Mouse (Mus musculus) midbrain, embryonic 11.5 days (tissue): ENCODE data around the gene Cep112. TPM values are rescaled to one million over a fixed set of nuclear protein-coding genes. Genes with fewer than 3 reads are reported as not detected.
A peak's percentile ranks its signal among the peaks of the same experiment; 100 is the strongest.

Experiments used
- ATAC-seq: fragments of 200-750 bp; cut with Nextera tagmentation; 2 replicates; pipeline ENCODE4 v1.8.0; 2017; ENCODE audit warnings: moderate TSS enrichment, moderate library complexity; ENCODE audit not compliant: low FRiP score
- DNase-seq: peaks from one replicate; pipeline ENCODE4 v3.0.0; 2015; ENCODE audit warnings: low spot score; ENCODE audit errors: missing footprints
- H3K27ac ChIP-seq: fragments of 300-500 bp; sonication (generic); 2 replicates; pipeline ENCODE4 v1.5.1; 2014; ENCODE audit warnings: low read depth, low read length
- H3K27me3 ChIP-seq: fragments of 300-500 bp; sonication (generic); 2 replicates; pipeline ENCODE4 v1.6.1; 2014; ENCODE audit warnings: mild to moderate bottlenecking, low read length, moderate library complexity, mixed read lengths; ENCODE audit not compliant: control insufficient read depth, insufficient read depth
- H3K36me3 ChIP-seq: fragments of 300-500 bp; sonication (generic); 2 replicates; pipeline ENCODE4 v1.6.1; 2014; ENCODE audit warnings: mild to moderate bottlenecking, low read length, moderate library complexity, mixed read lengths; ENCODE audit not compliant: control insufficient read depth, insufficient read depth
- H3K4me1 ChIP-seq: fragments of 300-500 bp; sonication (generic); 2 replicates; pipeline ENCODE4 v1.6.1; 2014; ENCODE audit warnings: low read length; ENCODE audit not compliant: control insufficient read depth, insufficient read depth
- H3K4me2 ChIP-seq: fragments of 300-500 bp; sonication (generic); 2 replicates; pipeline ENCODE4 v1.6.1; 2014; ENCODE audit warnings: mild to moderate bottlenecking, moderate library complexity
- H3K4me3 ChIP-seq: fragments of 300-500 bp; sonication (generic); 2 replicates; pipeline ENCODE4 v1.5.1; 2014; ENCODE audit warnings: low read depth, low read length
- H3K9ac ChIP-seq: fragments of 300-500 bp; sonication (generic); 2 replicates; pipeline ENCODE4 v1.6.1; 2014; ENCODE audit warnings: low read length
- H3K9me3 ChIP-seq: fragments of 300-500 bp; sonication (generic); 2 replicates; pipeline ENCODE4 v1.6.1; 2016; ENCODE audit warnings: low read length; ENCODE audit not compliant: control insufficient read depth
- WGBS: fragments of 180-500 bp; shearing (Covaris S2); extraction: QIAGEN DNeasy Blood & Tissue Kit; methylation state at CpG from one replicate; pipeline ENCODE4 v1.1.7; 2014; 5-methylcytosine and 5-hydroxymethylcytosine counted together
- polyA plus RNA-seq: library from polyadenylated mRNA; unstranded; fragments of >200 nt; fragmentation: Nextera tagmentation; extraction: Ambion mirVana; gene quantifications from 2 replicates; pipeline ENCODE4 v1.2.1, GENCODE M21; 2014

Cep112 gene
- polyA plus RNA-seq, 1 experiment from 2014 or later: 21.3 TPM

- H3K36me3 ChIP-seq: no peaks in the 10 kb centered on the region
- H3K9me3 ChIP-seq: no peaks in the 10 kb centered on the region
- WGBS: 85% methylated on average over 4 of the region's 4 CpGs
- H3K9ac ChIP-seq: no peak overlapping the region
- no peak for DNase-seq
- H3K4me2 ChIP-seq: no peak overlapping the region
- no peak overlapping the region for H3K4me3 ChIP-seq
- H3K4me1 ChIP-seq: peaks cover 9% of the 10 kb centered on the region; the same call in 1 of the 2 replicates
- no peak overlapping the region for H3K27ac ChIP-seq
- no peak for ATAC-seq
- H3K27me3 ChIP-seq: no peaks in the 10 kb centered on the region; the same call in 1 of the 2 replicates
Measured at GRCm38 (mm10) chr11:108902303-108902702, 477.3 kb downstream of the Cep112 start.

GRCm38 (mm10) chr11:108906590-108907254, 481.7 kb downstream of the Cep112 start:
- WGBS: 81% methylated on average over 7 of the region's 7 CpGs

GRCm38 (mm10) chr11:108909396-108910195, 484.6 kb downstream of the Cep112 start:
- Histone ChIP-seq H3K36me3 (no peaks in the 10 kb centered on the region), H3K4me1 (peaks cover 6% of the 10 kb centered on the region; the same call in 1 of the 2 replicates), H3K27me3 (peaks cover 3% of the 10 kb centered on the region; the same call in 1 of the 2 replicates), H3K9me3 (no peaks in the 10 kb centered on the region; the same call in 1 of the 2 replicates), H3K4me3 (no peak overlapping the region), H3K4me2 (peak overlapping the region; percentile 6; the same call in 1 of the 2 replicates), H3K27ac (no peak overlapping the region), H3K9ac (no peak overlapping the region)
- ATAC-seq (no peak), DNase-seq (peak; percentile 86)
- 8% methylated on average over 24 of the region's 24 CpGs for WGBS

More at GRCm38 (mm10) chr11:108906590-108907254, 481.7 kb downstream of the Cep112 start:
- Histone ChIP-seq H3K4me3 (no peak overlapping the region), H3K9ac (no peak overlapping the region), H3K27me3 (peaks cover 3% of the 10 kb centered on the region; the same call in 1 of the 2 replicates), H3K36me3 (no peaks in the 10 kb centered on the region), H3K4me2 (no peak overlapping the region), H3K9me3 (no peaks in the 10 kb centered on the region), H3K27ac (no peak overlapping the region), H3K4me1 (peaks cover 6% of the 10 kb centered on the region; the same call in 1 of the 2 replicates)
- DNase-seq (no peak), ATAC-seq (no peak)

Other genes with a start within 250 kb of the Cep112 start
- gene Apoh, start 81.8 kb upstream of the Cep112 start, polyA plus RNA-seq: not detected in 2 replicates
- 3.3 and 4.5 TPM in 2 replicates for gene Prkca, start 81.3 kb upstream of the Cep112 start, polyA plus RNA-seq